Mouse (Mus musculus) heart, postnatal 0 days (tissue): Measurements from ENCODE around the gene Colgalt1. TPM values are rescaled to one million over a fixed set of nuclear protein-coding genes. Genes with fewer than 3 reads are reported as not detected.

Experiments
- ATAC-seq: fragments of 200-750 bp; cut with Nextera tagmentation; 2 replicates; pipeline ENCODE4 v1.8.0; 2017; ENCODE audit warnings: low read depth, moderate number of reproducible peaks, moderate library complexity; ENCODE audit not compliant: insufficient read depth
- DNase-seq: peaks from one replicate; pipeline ENCODE4 v3.0.0-alpha.2; 2016; ENCODE audit warnings: low spot score
- H3K27ac ChIP-seq: fragments of 300-500 bp; sonication (generic); 2 replicates; pipeline ENCODE4 v1.5.1; 2014; ENCODE audit warnings: low read depth, mild to moderate bottlenecking
- H3K27me3 ChIP-seq: fragments of 300-500 bp; sonication (generic); 2 replicates; pipeline ENCODE4 v1.6.1; 2014; ENCODE audit warnings: low read length, mixed read lengths; ENCODE audit not compliant: control insufficient read depth, insufficient read depth
- H3K36me3 ChIP-seq: fragments of 300-500 bp; sonication (generic); replicated peaks from 2 replicates; pipeline ENCODE4 v1.6.1; 2014; ENCODE audit warnings: low read length, mixed read lengths; ENCODE audit not compliant: control insufficient read depth, insufficient read depth
- H3K4me1 ChIP-seq: fragments of 300-500 bp; sonication (generic); 2 replicates; pipeline ENCODE4 v1.6.1; 2014; ENCODE audit warnings: antibody characterized with exemption; ENCODE audit not compliant: control insufficient read depth, insufficient read depth
- H3K4me2 ChIP-seq: fragments of 300-500 bp; sonication (generic); 2 replicates; pipeline ENCODE4 v1.6.1; 2014; ENCODE audit warnings: low read depth, mild to moderate bottlenecking, low read length, moderate library complexity
- H3K4me3 ChIP-seq: fragments of 300-500 bp; sonication (generic); 2 replicates; pipeline ENCODE4 v1.5.1; 2014; ENCODE audit warnings: low read depth, low read length
- H3K9ac ChIP-seq: fragments of 300-500 bp; sonication (generic); replicated peaks from 2 replicates; pipeline ENCODE4 v1.6.1; 2014; ENCODE audit warnings: low read depth, low read length, mixed read lengths
- H3K9me3 ChIP-seq: fragments of 300-500 bp; sonication (generic); replicated peaks from 2 replicates; pipeline ENCODE4 v1.6.1; 2016; ENCODE audit warnings: low read length; ENCODE audit not compliant: control insufficient read depth
- CTCF ChIP-seq: IDR thresholded peaks from 2 replicates; pipeline ENCODE4 v1.5.1; 2016; ENCODE audit warnings: antibody characterized with exemption, control low read depth, low read depth
- EP300 ChIP-seq: IDR thresholded peaks from 2 replicates; pipeline ENCODE4 v1.6.1; 2016; ENCODE audit warnings: antibody characterized with exemption, low read depth
- WGBS: fragments of 180-500 bp; shearing (Covaris S2); extraction: QIAGEN DNeasy Blood & Tissue Kit; methylation state at CpG from one replicate; pipeline ENCODE4 v1.1.7; 2014; 5-methylcytosine and 5-hydroxymethylcytosine counted together
- polyA plus RNA-seq: library from polyadenylated mRNA; unstranded; fragments of >200 nt; fragmentation: Nextera tagmentation; extraction: Ambion mirVana; gene quantifications from 2 replicates; pipeline ENCODE4 v1.2.1, GENCODE M21; 2015
- total RNA-seq: library from RNA; depleted of rRNA; stranded (reverse); fragments of >200 nt; gene quantifications from 2 replicates; pipeline ENCODE4 v1.2.3, GENCODE M21; 2014; ENCODE audit warnings: low replicate concordance

Colgalt1 gene
- total and polyA plus RNA-seq, 2 experiments from 2014 or later: 32.7 to 108 TPM

- peak; percentile 86 for ATAC-seq
- H3K4me1 ChIP-seq: peaks cover 19% of the 10 kb centered on the region
These were observed 18.4 kb downstream of the Colgalt1 start for GRCm38 (mm10) chr8:71629096-71629697.

GRCm38 (mm10) chr8:71629781-71630212, 19.0 kb downstream of the Colgalt1 start:
- TF ChIP-seq CTCF (no peak), EP300 (no peak)
- H3K27ac ChIP-seq: peak overlapping the region; percentile 26; the same call in 1 of the 2 replicates

More at GRCm38 (mm10) chr8:71629096-71629697, 18.4 kb downstream of the Colgalt1 start:
- Histone ChIP-seq H3K27ac (peak overlapping the region; percentile 88), H3K4me3 (peak overlapping the region; percentile 56), H3K9me3 (no peaks in the 10 kb centered on the region), H3K4me2 (peak overlapping the region; percentile 86), H3K36me3 (peaks cover 20% of the 10 kb centered on the region), H3K27me3 (peaks cover 32% of the 10 kb centered on the region), H3K9ac (peak overlapping the region; percentile 44)
- DNase-seq: peak; percentile 76
- WGBS: under 1% methylated on average over 55 of the region's 55 CpGs
- peak; percentile 41 for TF ChIP-seq CTCF
- no peak for TF ChIP-seq EP300

DNA sequence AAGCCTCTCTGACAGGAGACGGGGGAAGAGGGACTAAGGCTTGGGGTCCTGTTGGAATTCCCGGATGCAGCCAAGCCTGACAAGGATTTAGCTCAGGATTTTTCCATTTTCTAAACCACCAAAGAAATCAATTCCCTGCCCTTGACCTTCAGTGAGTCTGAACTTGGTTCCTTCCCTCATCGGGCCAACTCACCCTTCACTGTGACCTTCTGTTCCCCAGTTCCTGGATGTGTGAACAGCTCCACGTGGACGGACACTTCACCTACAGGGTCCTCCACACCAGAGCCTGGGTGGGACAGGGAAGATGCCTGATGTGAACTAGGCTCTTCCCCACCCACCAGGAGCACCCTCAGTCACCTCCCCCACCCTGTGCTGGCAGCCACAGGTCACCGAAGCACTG, 20.0 kb downstream of the Colgalt1 start:
- DNase-seq (no peak), ATAC-seq (no peak)
- H3K9me3 ChIP-seq: no peaks in the 10 kb centered on the region
- H3K27ac ChIP-seq: no peak overlapping the region
- H3K4me2 ChIP-seq: no peak overlapping the region
- H3K36me3 ChIP-seq: peaks cover 5% of the 10 kb centered on the region; the same call in 1 of the 2 replicates
- no peak overlapping the region for H3K4me3 ChIP-seq
- no peak overlapping the region for H3K9ac ChIP-seq
- peaks cover 22% of the 10 kb centered on the region for H3K4me1 ChIP-seq
- WGBS: 73% methylated on average over 6 of the region's 6 CpGs
- H3K27me3 ChIP-seq: peaks cover 43% of the 10 kb centered on the region
- no peak for TF ChIP-seq CTCF
- no peak for TF ChIP-seq EP300

More at GRCm38 (mm10) chr8:71629781-71630212, 19.0 kb downstream of the Colgalt1 start:
- Histone ChIP-seq H3K27me3 (peaks cover 38% of the 10 kb centered on the region), H3K36me3 (peaks cover 14% of the 10 kb centered on the region; the same call in 1 of the 2 replicates), H3K9ac (no peak overlapping the region), H3K4me2 (peak overlapping the region; percentile 86), H3K4me3 (peak overlapping the region; percentile 56), H3K9me3 (no peaks in the 10 kb centered on the region), H3K4me1 (peaks cover 22% of the 10 kb centered on the region)
- DNase-seq (no peak), ATAC-seq (peak; percentile 7; the same call in 1 of the 2 replicates)
- 5% methylated on average over 25 of the region's 25 CpGs for WGBS

DNA sequence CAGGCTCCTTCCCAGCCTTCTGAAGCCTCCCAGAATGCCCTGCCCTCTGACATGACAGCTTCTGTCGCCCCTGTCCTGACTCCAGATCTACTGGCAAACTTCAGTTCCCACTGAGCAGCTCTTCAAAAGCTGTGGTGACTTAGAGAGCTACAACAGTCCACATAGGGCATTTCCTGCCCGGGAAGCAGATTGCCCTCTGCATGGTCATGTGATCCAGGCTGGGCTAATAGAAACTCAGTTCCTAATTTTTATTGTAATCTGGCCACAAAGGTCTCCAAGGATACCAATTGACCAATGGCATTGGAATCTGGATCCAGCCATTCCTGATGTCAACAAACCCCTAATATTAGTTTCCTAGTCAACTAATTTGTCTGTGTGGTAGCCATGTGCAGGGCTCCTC, 21.1 kb downstream of the Colgalt1 start:
- WGBS: 61% methylated on average over 2 of the region's 2 CpGs
- Histone ChIP-seq H3K27ac (no peak overlapping the region), H3K9me3 (no peaks in the 10 kb centered on the region), H3K27me3 (peaks cover 43% of the 10 kb centered on the region), H3K4me3 (no peak overlapping the region), H3K4me2 (no peak overlapping the region), H3K9ac (no peak overlapping the region), H3K36me3 (no peaks in the 10 kb centered on the region), H3K4me1 (peaks cover 22% of the 10 kb centered on the region)
- DNase-seq (no peak), ATAC-seq (no peak)
- TF ChIP-seq CTCF (no peak), EP300 (no peak)

DNA sequence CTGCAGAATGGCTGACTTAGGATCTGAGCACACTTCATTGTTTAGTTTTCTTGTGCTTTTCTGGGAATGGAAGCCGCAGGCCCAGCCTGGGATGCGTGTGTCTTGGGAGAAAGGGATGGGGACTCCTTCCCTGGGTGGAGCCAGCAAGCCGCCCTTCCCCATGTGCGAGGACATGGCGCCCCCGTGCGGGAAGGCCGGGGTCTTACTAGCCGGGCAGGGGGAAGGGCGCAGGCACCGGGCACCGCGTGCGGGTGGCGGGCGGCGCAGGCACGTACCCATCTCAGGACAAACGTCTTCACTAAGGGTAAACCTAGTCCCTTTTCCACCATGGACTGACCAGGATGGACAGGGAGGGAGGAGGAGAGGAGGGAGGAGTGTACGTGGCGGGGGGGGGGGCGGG, 22.4 kb downstream of the Colgalt1 start:
- no peak overlapping the region; the same call in 1 of the 2 replicates for H3K4me2 ChIP-seq
- TF ChIP-seq EP300 (no peak), CTCF (peak; percentile 40)
- no peak for ATAC-seq
- H3K4me1 ChIP-seq: peaks cover 22% of the 10 kb centered on the region
- WGBS: 16% methylated on average over 19 of the region's 22 CpGs
- H3K4me3 ChIP-seq: no peak overlapping the region
- H3K27me3 ChIP-seq: peaks cover 43% of the 10 kb centered on the region
- H3K36me3 ChIP-seq: no peaks in the 10 kb centered on the region
- H3K27ac ChIP-seq: no peak overlapping the region
- no peaks in the 10 kb centered on the region for H3K9me3 ChIP-seq
- H3K9ac ChIP-seq: no peak overlapping the region
- no peak for DNase-seq
